Mouse (Mus musculus): ENCODE results near the gene Larp1. TPM values are rescaled to one million over a fixed set of nuclear protein-coding genes. Genes with fewer than 3 reads are reported as not detected.

Gene Larp1
- polyA plus RNA-seq, 1 experiment: 46.0 TPM

DNA sequence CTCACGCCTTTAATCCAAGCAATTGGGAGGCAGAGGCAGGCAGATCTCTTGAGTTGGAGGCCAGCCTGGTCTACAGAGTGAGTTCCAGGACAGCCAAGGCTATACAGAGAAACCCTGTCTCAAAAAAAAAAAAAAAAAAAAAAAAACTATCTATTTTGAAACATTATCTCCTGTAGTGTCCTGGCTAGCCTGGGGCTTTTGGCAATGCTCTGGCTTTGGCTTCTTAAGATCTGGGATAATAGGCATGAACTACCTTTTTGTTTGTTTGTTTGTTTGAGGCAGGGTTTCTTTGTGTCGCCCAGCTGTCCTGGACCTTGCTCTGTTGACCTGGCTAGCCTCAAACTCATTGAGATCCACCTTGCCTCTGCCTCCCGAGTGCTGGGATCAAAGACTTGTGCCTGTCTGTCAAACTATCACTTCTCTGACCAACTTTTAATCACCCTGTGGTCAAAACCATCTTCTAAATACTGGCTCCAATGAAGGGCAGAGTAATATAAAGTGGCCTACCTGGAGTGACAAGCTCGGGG lies 92.4 kb downstream of the Larp1 start:
- Histone ChIP-seq H3K4me3 (ENCODE audit: insufficient read depth, low read length) (no peak overlapping the region), H3K27ac (ENCODE audit: insufficient read depth, low read length) (no peak overlapping the region), H3K4me1 (ENCODE audit: control insufficient read depth, insufficient read depth, low read length) (no peaks in the 10 kb centered on the region; the same call in 1 of the 2 replicates)
- TF ChIP-seq CTCF (IDR thresholded peaks at IDR 0.05; ENCODE audit: extremely low read depth, insufficient read depth, low read length): no peak

DNA sequence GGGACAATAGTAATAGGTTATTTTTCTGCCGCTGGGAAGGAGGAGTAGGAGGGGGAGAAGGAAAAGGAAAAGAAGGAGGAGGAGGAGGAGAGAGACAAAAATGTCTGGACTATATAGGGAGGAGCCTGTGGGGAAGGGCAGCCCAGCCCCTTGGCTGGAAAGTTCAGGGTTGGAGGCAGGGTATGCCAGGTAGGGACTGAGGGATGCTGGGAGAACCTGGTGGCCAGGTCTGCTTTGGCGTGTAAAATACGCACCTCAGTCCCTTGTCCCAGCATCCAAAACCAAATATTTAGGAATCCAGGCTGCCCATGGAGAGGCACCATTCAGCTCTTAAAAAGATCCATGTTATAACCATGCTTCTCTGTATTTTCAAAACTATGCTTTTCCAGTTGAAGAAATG lies 93.3 kb downstream of the Larp1 start:
- no peak overlapping the region for H3K27ac ChIP-seq (ENCODE audit: insufficient read depth, low read length)
- H3K4me1 ChIP-seq (ENCODE audit: control insufficient read depth, insufficient read depth, low read length): no peaks in the 10 kb centered on the region; the same call in 1 of the 2 replicates
- H3K4me3 ChIP-seq (ENCODE audit: insufficient read depth, low read length): no peak overlapping the region
- TF ChIP-seq POLR2A (IDR thresholded peaks at IDR 0.05; ENCODE audit: extremely low read depth, insufficient read depth, low read length) (no peak), CTCF (IDR thresholded peaks at IDR 0.05; ENCODE audit: extremely low read depth, insufficient read depth, low read length) (no peak)

DNA sequence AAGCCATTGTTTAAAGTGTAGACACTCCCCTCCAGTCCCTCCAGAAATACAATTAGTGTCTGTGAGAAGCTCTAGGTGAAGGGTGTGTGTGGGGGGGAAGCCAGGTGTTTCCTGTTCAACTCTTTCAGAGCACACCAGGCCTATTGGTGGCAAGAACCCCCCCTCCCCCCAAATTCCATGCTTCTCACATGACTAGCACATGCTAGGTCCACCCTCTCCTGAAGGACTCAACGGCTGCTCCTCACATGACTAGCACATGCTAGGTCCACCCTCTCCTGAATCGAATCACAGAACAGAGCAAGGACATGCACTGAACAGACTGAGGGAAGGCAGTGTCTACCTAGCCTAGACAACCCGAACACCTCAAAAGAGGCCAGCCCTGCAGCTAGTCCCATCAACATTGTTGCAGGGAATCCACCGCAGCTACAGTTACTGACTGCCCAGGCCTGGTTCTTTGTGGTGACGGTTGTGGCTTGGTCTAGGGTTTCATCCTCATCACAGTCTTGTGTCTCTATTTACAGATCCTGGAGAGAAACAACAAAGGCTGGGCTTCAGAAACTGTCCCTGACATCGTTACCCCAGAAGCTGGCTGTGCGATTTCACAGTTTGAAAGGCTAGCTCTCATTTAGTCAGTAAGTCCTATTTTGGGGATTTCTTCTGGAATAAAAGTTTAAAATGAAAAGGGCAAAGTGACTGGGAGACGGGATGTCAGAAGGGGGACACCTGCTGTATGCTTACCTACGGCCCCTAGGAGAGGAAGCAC lies 93.9 kb downstream of the Larp1 start:
- H3K4me3 ChIP-seq (ENCODE audit: insufficient read depth, low read length): no peak overlapping the region; the same call in 1 of the 2 replicates
- TF ChIP-seq POLR2A (IDR thresholded peaks at IDR 0.05; ENCODE audit: extremely low read depth, insufficient read depth, low read length): no peak
- no peak for TF ChIP-seq CTCF (IDR thresholded peaks at IDR 0.05; ENCODE audit: extremely low read depth, insufficient read depth, low read length)
- H3K27ac ChIP-seq (ENCODE audit: insufficient read depth, low read length): no peak overlapping the region
- H3K4me1 ChIP-seq (ENCODE audit: control insufficient read depth, insufficient read depth, low read length): no peaks in the 10 kb centered on the region; the same call in 1 of the 2 replicates

DNA sequence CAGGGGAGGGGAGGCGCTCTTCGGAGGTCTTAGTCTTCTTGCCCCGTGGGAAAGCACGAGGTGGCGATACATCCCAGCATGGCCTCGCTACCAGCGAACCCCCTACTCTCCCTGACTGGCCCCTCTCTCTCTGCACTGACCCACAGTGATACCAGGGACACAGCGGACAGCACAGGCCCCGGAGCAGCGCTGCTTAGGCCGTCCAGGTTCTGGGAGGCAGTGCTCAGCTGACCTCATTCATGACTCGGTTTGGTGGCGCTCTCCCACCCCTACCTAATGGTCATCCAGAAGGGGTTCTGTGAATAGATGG lies 94.4 kb downstream of the Larp1 start:
- Histone ChIP-seq H3K4me3 (ENCODE audit: insufficient read depth, low read length) (peak overlapping the region; percentile 81), H3K4me1 (ENCODE audit: control insufficient read depth, insufficient read depth, low read length) (no peaks in the 10 kb centered on the region; the same call in 1 of the 2 replicates), H3K27ac (ENCODE audit: insufficient read depth, low read length) (no peak overlapping the region)
- TF ChIP-seq CTCF (IDR thresholded peaks at IDR 0.05; ENCODE audit: extremely low read depth, insufficient read depth, low read length) (no peak), POLR2A (IDR thresholded peaks at IDR 0.05; ENCODE audit: extremely low read depth, insufficient read depth, low read length) (no peak)

DNA sequence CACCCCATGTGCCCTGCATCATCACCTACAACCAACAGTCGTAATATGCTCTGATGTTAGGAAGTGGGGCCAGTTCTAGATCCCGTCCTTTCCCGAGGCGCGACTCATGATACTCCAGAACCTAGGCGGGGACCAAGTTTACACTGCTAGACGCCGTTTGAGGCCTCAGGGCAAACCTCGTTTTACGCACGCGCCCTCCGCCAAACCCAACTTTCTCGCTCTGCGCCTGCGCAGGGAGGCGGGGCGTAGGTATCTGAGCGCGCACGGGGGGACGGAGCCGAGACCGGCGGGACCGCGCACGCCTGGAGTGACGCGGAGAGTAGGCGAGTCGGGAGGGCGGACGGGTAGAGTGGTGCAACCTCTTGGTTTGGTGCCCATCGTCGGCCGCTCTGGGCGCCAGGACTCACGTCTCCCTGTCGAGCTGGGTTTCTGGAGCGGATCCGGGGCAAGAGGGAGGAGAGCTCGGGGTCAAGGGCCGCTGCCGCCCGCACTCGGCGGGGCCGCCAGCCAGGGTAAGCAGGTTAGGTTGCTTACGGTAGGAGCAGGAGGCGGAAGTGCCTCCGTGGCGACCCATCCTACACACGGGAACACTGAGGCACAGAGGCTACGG lies 94.9 kb downstream of the Larp1 start, which contains the start of gene Cnot8:
Gene Cnot8, plus strand, starts transcription at position 457 of the 610 bp plus-strand sequence.
- no peaks in the 10 kb centered on the region; the same call in 1 of the 2 replicates for H3K4me1 ChIP-seq (ENCODE audit: control insufficient read depth, insufficient read depth, low read length)
- TF ChIP-seq CTCF (IDR thresholded peaks at IDR 0.05; ENCODE audit: extremely low read depth, insufficient read depth, low read length) (no peak), POLR2A (IDR thresholded peaks at IDR 0.05; ENCODE audit: extremely low read depth, insufficient read depth, low read length) (peak; percentile 91)
- peak within 1 kb of the TSS; percentile 81 for H3K4me3 ChIP-seq (ENCODE audit: insufficient read depth, low read length)
- peak within 1 kb of the TSS; percentile 69 for H3K27ac ChIP-seq (ENCODE audit: insufficient read depth, low read length)

DNA sequence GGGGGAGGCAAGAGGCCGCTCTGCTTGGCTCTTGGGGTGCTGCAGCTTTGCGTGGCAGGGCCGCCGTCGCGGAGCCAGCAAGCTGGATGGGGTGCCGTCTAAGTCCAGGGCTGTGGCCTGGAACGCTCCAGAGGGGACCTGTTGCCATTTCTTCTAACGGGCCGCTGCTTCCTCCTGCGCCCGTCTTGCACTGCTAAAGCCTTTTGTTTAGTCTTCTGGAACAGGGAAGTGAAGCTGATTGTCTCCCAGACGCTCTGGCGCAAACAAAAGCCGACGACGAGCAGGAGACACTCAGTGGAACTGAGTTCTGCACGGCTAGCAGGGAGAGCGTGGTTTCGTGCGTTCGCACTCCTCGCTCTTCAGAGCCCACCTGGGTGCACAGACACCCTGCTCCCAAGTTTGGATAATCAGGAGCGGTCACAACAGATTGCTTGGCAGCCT lies 95.5 kb downstream of the Larp1 start:
- H3K4me1 ChIP-seq (ENCODE audit: control insufficient read depth, insufficient read depth, low read length): no peaks in the 10 kb centered on the region; the same call in 1 of the 2 replicates
- TF ChIP-seq CTCF (IDR thresholded peaks at IDR 0.05; ENCODE audit: extremely low read depth, insufficient read depth, low read length) (no peak), POLR2A (IDR thresholded peaks at IDR 0.05; ENCODE audit: extremely low read depth, insufficient read depth, low read length) (no peak)
- H3K4me3 ChIP-seq (ENCODE audit: insufficient read depth, low read length): peak overlapping the region; percentile 81
- peak overlapping the region; percentile 69 for H3K27ac ChIP-seq (ENCODE audit: insufficient read depth, low read length)

DNA sequence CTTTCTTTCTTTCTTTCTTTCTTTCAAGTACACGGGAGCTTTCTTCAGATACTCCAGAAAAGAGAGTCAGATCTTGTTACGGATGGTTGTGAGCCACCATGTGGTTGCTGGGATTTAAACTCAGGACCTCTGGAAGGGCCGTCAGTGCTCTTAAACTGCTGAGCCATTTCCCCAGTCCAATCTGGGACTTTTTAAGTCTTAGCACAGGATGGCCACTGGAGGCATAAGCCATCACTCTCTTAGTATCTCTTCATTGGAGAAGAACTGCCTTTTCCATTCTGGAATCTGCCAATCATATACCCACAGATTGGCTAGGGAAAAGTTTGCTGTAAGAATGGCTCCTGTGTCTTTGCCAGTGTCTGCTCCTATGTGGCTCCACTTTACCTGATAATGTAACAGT lies 98.1 kb downstream of the Larp1 start:
- H3K27ac ChIP-seq (ENCODE audit: insufficient read depth, low read length): no peak overlapping the region
- no peak overlapping the region for H3K4me3 ChIP-seq (ENCODE audit: insufficient read depth, low read length)
- TF ChIP-seq CTCF (IDR thresholded peaks at IDR 0.05; ENCODE audit: extremely low read depth, insufficient read depth, low read length): no peak
- no peak for TF ChIP-seq POLR2A (IDR thresholded peaks at IDR 0.05; ENCODE audit: extremely low read depth, insufficient read depth, low read length)
- H3K4me1 ChIP-seq (ENCODE audit: control insufficient read depth, insufficient read depth, low read length): no peaks in the 10 kb centered on the region; the same call in 1 of the 2 replicates

- no peaks in the 10 kb centered on the region; the same call in 1 of the 2 replicates for H3K4me1 ChIP-seq (ENCODE audit: control insufficient read depth, insufficient read depth, low read length)
- TF ChIP-seq CTCF (IDR thresholded peaks at IDR 0.05; ENCODE audit: extremely low read depth, insufficient read depth, low read length) (no peak), POLR2A (IDR thresholded peaks at IDR 0.05; ENCODE audit: extremely low read depth, insufficient read depth, low read length) (no peak)
- H3K27ac ChIP-seq (ENCODE audit: insufficient read depth, low read length): no peak overlapping the region
- H3K4me3 ChIP-seq (ENCODE audit: insufficient read depth, low read length): no peak overlapping the region
These were observed 98.9 kb downstream of the Larp1 start for GRCm38 (mm10) chr11:58107664-58108337.

Other genes starting within 250 kb of the Larp1 start
- gene Sap30l, start 207.4 kb upstream of the Larp1 start, polyA plus RNA-seq (2012; rRNA removed): 37.7 and 40.0 TPM in 2 replicates
- not detected in 2 replicates for gene Hand1, start 176.2 kb upstream of the Larp1 start, polyA plus RNA-seq (2012; rRNA removed)
- gene Gm12248, start 84.1 kb downstream of the Larp1 start, polyA plus RNA-seq (2012; rRNA removed): not detected in 2 replicates
- 75.1 and 81.7 TPM in 2 replicates for gene Cnot8, start 95.1 kb downstream of the Larp1 start, polyA plus RNA-seq (2012; rRNA removed)
- 8.6 and 9.5 TPM in 2 replicates for gene Gemin5, start 159.5 kb downstream of the Larp1 start, polyA plus RNA-seq (2012; rRNA removed)
- 50.0 and 50.1 TPM in 2 replicates for gene Mrpl22, start 162.6 kb downstream of the Larp1 start, polyA plus RNA-seq (2012; rRNA removed)
- gene Igtp, start 190.5 kb downstream of the Larp1 start, polyA plus RNA-seq (2012; rRNA removed): 9.0 and 9.6 TPM in 2 replicates
- gene Irgm2, start 190.6 kb downstream of the Larp1 start, polyA plus RNA-seq (2012; rRNA removed): 4.0 and 5.7 TPM in 2 replicates

Measured in cortical plate, adult 2 months (tissue).